Mouse (Mus musculus): ENCODE measurements around the gene Lingo1.

The Lingo1 gene

DNA sequence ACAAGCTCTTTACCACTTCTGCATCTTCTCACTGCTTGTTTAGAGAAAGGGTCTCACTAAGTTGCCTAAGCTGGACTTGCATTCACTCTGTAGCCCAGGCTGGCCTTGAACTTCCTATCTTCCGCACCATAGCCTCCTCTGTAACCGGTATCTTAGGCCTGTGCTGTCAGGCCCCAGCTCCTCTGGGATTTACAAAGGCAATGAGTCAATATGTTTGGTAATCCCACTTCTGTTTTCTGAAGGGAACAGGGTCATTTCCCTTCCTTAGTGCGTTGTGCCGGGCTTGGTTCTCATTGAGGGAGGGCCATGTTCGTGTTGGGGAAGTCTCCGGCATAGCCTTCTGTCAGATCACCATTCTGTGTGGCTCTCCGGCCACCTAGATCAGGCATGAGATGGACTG lies 203.6 kb downstream of the Lingo1 start:
- DNase-seq: no peak

DNA sequence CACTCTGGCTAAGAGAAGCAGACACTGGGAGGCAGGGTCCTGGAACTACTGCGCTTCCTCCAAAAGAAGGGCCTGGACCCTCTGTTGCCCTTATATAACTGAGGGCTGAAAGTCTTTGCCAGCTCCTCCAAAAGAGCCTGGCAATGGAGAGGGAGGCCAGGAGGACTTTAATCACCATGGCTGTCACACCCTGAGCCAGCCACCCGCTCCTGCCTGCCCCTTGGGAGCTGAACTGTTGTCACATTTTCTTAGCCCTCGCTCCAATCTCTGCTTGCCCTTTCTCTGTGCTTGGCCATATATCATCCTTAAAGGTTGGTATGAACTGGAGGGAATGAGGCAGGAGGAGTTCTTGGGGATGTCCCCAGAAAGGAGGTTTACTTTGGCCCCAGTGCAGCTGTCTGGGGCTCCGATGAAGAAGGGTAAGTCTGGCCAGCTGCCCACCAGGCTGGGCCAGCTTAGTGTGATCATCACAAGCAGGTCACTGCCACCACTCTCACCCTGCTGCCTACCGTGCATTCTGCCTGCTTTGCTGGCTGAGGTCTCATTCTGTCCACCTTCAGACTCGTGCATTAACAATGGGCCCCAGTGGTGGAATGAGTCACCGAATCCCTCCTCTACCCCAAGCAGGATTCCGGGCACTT lies 204.9 kb downstream of the Lingo1 start:
- no peak for DNase-seq

DNA sequence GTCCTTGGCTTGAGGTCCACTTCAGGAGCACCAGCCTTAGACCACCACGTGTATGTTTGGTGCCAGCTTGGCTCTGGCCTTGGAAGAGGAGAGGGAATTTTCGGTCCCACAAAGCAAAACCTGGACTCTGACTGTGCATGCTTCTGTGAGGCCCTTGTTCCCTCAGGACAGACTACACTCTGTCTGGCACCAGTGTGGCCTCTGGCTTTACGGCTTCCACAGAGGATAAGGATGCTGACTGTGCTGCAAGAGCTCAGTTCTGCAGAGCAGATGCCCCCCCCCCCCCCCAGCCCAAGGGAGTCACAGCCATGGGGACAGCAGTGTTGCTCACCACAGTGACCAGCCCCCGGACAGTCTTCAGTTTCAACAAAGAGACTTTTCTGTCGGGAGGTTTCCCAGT lies 206.5 kb downstream of the Lingo1 start:
- DNase-seq: no peak

DNA sequence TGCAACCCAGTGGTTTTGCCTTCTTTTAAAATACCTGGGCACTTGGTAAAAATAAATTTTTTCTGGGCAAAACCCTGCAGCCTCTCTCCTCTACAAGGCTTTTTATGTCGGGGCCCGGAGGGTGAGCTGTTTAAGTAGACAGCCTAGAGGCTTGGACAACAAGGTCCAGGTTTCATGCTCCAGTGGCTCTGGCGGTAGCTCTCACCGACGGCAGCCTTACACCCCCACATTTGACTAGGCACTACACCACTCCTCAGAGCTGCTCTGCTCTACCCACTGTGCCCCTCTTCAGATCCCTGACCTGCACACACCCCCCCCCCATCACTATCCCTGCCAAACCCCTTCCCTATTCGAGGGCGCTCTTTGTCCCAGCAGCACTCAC lies 212.2 kb downstream of the Lingo1 start:
- no peak for DNase-seq

DNA sequence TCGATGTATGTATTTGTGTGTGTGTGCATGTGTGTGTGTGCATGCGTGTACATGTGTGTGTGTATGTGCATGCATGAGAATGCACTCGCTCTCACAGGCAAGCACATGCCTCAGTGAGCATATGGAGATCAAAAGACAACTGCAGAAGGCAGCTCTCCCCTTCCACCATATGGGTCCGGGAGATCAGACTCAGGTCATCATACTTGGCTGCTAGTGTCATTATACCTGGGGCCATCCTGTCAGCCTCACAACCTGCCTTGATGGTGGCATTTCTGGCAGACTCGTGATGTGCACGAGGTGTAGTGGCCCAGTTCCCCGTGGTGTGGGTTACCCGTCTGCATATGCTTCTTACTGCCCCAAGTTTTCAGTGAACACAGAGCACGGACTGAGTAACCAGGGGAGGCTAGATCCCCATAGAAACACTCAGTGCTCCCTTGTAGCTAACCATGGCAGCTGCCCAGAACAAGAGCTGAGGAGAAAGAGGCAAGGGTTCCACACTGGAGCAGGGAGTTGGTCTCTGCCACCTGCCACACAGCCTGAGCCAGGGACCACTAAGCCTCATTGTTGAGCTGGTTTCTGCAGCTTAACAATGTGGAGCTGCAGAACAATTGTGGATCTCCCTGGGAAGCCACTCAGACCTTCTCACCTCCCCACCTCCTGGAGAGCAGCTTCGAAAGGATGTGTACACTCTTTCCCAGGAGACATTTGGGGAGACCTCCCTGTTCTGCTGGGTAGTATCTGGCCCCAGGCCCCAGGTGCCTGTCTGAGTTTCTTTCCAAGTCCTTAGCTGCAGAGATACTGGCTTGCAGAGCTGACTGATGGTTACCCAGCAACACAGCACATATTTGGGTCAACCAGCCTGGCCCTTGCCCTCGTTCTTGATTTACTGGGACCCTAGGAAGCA lies 212.9 kb downstream of the Lingo1 start:
- no peak for DNase-seq

DNA sequence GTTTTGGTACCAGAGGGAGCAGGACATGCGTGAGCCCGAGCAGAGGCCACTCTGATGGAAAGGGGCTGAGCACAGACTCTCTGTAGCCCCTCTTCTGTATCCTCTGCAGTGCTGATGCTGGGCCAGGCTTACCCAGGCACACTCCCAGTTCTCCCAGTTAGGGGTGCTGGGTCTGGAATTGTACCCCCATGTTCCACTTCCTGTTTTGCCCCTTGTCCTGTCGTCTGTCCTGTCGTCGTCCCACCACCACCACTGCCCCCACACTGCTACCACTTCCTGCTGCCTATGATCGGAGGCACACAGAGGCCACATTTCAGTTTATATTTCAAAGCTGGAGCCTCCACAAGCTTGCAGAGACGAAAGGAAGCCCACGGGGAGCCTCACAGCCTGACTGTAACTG lies 213.6 kb downstream of the Lingo1 start:
- no peak for DNase-seq

DNA sequence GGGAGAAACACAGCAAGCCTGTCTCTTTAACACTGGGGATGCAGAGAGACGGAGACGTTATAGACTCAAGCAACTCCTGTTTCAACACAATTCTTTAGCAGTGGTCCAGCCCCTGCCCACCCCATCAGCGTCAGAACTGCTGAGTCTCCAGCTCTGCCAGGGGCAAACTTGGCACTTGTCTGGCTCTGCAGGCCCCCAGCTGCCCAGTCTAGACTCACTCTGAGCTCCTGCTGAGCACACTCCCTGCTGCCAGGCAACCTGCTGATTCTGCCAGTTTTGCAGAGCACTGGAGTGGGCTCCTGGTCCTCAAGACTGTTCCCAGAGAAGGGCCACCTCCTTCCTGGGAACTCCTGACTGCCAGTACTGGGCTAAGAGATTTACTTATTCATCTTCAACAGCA lies 214.6 kb downstream of the Lingo1 start:
- DNase-seq: no peak

DNA sequence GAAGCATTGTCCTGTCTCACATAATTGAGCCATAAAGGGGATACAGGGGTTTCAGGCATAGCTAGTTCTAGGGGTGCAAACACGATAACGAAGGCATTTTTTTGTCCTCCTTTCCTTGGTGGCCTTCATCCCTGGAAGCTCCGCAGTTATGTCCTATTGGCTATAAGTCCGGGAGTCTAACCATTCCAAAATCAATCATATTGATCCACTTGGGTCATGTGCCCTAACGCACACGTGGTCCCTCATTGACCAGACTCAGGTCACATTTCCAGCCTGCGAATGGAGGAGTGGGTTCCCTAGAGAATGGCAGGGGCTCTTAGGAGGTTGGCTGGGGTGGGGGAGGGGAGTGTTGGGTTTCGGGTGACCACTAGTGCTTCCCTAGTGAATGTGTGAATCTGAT lies 215.3 kb downstream of the Lingo1 start:
- no peak for DNase-seq

DNA sequence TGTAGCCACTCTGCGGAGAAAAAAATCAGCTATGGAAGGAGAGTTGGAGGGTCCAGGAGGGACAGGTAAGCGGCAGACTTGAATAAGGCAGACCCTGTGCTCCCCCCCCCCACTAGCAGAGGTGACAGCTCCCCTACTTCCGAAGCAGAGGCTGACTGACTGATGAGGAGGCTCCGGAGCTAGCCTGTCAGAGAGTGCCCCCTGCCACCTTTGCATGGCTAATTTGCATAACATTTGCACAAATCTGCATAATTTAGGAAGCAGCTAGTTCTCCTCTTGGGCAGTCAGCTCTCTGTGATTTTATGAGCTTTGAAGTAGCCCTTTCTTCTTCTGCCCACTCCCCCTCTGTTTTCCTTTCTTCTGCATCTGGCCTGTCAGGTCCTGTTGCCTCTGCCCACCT lies 216.2 kb downstream of the Lingo1 start:
- no peak for DNase-seq

DNA sequence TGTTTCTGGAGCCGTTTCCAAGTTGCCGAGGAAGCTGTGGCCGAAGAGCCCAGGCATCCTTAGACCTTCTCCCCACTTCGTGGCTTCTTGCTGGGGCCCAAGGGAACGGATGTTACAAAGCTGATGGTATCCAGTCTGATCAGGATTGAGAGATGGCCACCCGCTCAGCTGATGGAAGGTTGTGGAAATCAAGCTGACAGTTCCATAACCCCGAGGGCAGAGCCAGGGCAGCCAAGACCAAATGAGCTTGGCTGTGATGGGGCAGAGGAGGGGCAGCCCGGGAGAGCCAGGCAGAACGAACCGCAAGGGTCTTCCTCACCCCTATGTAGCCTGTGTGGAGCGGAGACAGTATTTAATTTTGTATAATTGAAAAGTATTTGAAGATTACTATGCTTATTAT lies 218.9 kb downstream of the Lingo1 start:
- DNase-seq: no peak

DNA sequence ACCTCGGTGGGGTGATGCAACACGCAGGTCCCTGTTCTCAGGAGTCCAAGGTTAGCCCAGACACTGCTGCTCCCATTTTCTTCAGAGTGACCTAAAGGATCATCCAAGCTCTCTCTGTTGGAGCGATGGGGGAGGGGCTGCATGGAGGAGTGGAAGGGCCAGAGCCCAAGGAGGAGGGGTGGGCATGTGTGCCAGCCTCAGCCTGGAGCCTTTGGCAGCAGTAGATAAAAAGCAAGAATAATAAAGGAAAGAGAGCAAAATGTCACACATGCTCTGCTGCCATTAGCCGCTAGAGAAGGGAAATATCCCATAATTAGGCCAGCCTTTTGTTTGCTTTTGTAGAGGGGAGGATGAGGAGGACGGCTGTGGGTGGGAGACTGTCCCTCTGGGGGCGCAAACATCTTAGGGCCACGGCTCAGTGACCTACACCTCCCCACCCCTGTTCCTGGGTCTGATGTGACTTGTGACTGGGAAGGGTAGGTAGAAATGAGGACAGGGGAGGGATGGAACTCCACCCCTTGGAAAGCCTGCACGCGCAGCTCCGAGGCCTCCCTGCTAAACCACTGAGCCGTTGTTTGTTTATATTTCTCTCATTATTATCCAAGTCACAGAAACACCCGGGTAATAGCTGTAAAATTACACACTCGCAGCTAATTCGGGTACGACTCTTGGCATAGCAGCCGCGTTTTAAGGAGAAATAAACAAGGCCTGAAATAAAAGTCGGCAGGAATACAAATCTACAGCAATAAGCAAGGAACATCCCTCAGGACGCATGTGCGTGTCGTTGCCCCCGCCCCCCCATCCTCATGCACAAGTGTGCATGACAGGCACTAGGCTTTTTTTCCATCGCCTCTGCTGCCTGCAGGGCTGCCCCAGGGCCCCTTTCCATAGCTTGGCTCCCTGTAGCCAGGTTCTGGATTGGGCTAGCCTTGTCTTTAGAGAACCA lies 223.5 kb downstream of the Lingo1 start:
- no peak for DNase-seq
